Mouse (Mus musculus): ENCODE results near the gene Actl11. TPM values are rescaled to one million over a fixed set of nuclear protein-coding genes. Genes with fewer than 3 reads are reported as not detected.

Gene Actl11
- polyA plus RNA-seq, 1 experiment from 2014 or later: not detected

DNA sequence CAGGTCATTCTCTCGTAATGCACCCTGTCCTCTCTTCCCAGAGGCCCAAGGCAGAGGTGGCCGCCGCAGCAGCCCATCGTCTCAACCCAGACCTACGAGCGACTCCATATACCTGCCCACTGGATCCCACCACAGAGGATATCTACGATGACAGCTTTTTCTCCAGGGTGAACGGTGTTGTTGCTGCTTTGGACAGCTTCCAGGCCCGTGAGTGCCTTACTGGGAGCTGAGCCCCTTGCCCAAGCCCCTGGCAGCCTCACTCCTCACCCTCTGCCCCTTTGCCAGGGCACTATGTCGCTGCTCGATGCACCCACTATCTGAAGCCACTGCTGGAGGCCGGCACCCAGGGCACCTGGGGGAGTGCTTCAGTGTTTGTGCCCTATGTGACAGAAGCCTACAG lies 50.5 kb downstream of the Actl11 start:
- peaks cover 39% of the 10 kb centered on the region for H3K4me1 ChIP-seq (replicated peaks; ENCODE audit: control insufficient read depth, insufficient read depth, low read length)
- no peak overlapping the region for H3K4me2 ChIP-seq (ENCODE audit: low read depth, low read length)
- H3K4me3 ChIP-seq (ENCODE audit: low read length): no peak overlapping the region
- 79% methylated on average over 12 of the region's 12 CpGs for WGBS
- no peak overlapping the region for H3K9ac ChIP-seq (ENCODE audit: low read length)
- no peak overlapping the region for H3K27ac ChIP-seq (ENCODE audit: low read length)
- H3K9me3 ChIP-seq (ENCODE audit: control insufficient read depth, low read length): no peaks in the 10 kb centered on the region
- H3K36me3 ChIP-seq (ENCODE audit: control insufficient read depth, insufficient read depth, low read length): no peaks in the 10 kb centered on the region
- no peaks in the 10 kb centered on the region for H3K27me3 ChIP-seq (ENCODE audit: control insufficient read depth, insufficient read depth, low read depth, low read length)
- ATAC-seq (ENCODE audit: low read depth): no peak

Other genes starting within 250 kb of the Actl11 start
- gene Gnat1, start 248.8 kb upstream of the Actl11 start, polyA plus RNA-seq (2015; fragmentation: Nextera tagmentation; extraction: Ambion mirVana): 0.65 and 1.2 TPM in 2 replicates
- gene Sema3f, start 218.0 kb upstream of the Actl11 start, polyA plus RNA-seq (2015; fragmentation: Nextera tagmentation; extraction: Ambion mirVana): 10.4 and 11.8 TPM in 2 replicates
- gene Rbm5, start 157.5 kb upstream of the Actl11 start, polyA plus RNA-seq (2015; fragmentation: Nextera tagmentation; extraction: Ambion mirVana): 212 and 220 TPM in 2 replicates
- gene Rbm6, start 55.2 kb upstream of the Actl11 start, polyA plus RNA-seq (2015; fragmentation: Nextera tagmentation; extraction: Ambion mirVana): 70.0 and 70.2 TPM in 2 replicates
- gene Mon1a, start 40.3 kb upstream of the Actl11 start, polyA plus RNA-seq (2015; fragmentation: Nextera tagmentation; extraction: Ambion mirVana): 12.5 and 13.8 TPM in 2 replicates
- 3.5 and 6.0 TPM in 2 replicates for gene Mst1r, start 21.6 kb upstream of the Actl11 start, polyA plus RNA-seq (2015; fragmentation: Nextera tagmentation; extraction: Ambion mirVana)
- 2.0 and 2.5 TPM in 2 replicates for gene Camkv, start 7.2 kb downstream of the Actl11 start, polyA plus RNA-seq (2015; fragmentation: Nextera tagmentation; extraction: Ambion mirVana)
- gene Traip, start 21.7 kb downstream of the Actl11 start, polyA plus RNA-seq (2015; fragmentation: Nextera tagmentation; extraction: Ambion mirVana): 24.0 and 24.3 TPM in 2 replicates
- gene Uba7, start 47.0 kb downstream of the Actl11 start, polyA plus RNA-seq (2015; fragmentation: Nextera tagmentation; extraction: Ambion mirVana): 20.6 and 24.2 TPM in 2 replicates
- 3.4 and 4.8 TPM in 2 replicates for gene Gm20661, start 54.6 kb downstream of the Actl11 start, polyA plus RNA-seq (2015; fragmentation: Nextera tagmentation; extraction: Ambion mirVana)
- 64.3 and 71.1 TPM in 2 replicates for gene Inka1, start 57.4 kb downstream of the Actl11 start, polyA plus RNA-seq (2015; fragmentation: Nextera tagmentation; extraction: Ambion mirVana)
- gene Cdhr4, start 64.0 kb downstream of the Actl11 start, polyA plus RNA-seq (2015; fragmentation: Nextera tagmentation; extraction: Ambion mirVana): 7.7 and 9.4 TPM in 2 replicates
- gene Gm20662, start 67.9 kb downstream of the Actl11 start, polyA plus RNA-seq (2015; fragmentation: Nextera tagmentation; extraction: Ambion mirVana): 0.36 and 0.75 TPM in 2 replicates
- gene Ip6k1, start 74.0 kb downstream of the Actl11 start, polyA plus RNA-seq (2015; fragmentation: Nextera tagmentation; extraction: Ambion mirVana): 55.3 and 57.5 TPM in 2 replicates
- 25.6 and 26.5 TPM in 2 replicates for gene Gmppb, start 120.8 kb downstream of the Actl11 start, polyA plus RNA-seq (2015; fragmentation: Nextera tagmentation; extraction: Ambion mirVana)
- gene Amigo3, start 124.7 kb downstream of the Actl11 start, polyA plus RNA-seq (2015; fragmentation: Nextera tagmentation; extraction: Ambion mirVana): 2.5 and 3.0 TPM in 2 replicates
- gene Mst1, start 152.0 kb downstream of the Actl11 start, polyA plus RNA-seq (2015; fragmentation: Nextera tagmentation; extraction: Ambion mirVana): 0.41 and 1.2 TPM in 2 replicates
- gene Rnf123, start 154.9 kb downstream of the Actl11 start, polyA plus RNA-seq (2015; fragmentation: Nextera tagmentation; extraction: Ambion mirVana): 24.9 and 27.1 TPM in 2 replicates
- 53.1 and 59.9 TPM in 2 replicates for gene Apeh, start 166.1 kb downstream of the Actl11 start, polyA plus RNA-seq (2015; fragmentation: Nextera tagmentation; extraction: Ambion mirVana)

Data from lung, embryonic 16.5 days (tissue).